Mouse (Mus musculus) thymus, postnatal 36 days (tissue): ENCODE measurements around the gene Trim68.
"Not testable (repeated sequence)": the region's sequence is repeated elsewhere in the genome, so short reads cannot be mapped to it uniquely, and the experiment has no call there.

Source experiments
- DNase-seq, 2 experiments: peaks; one replicate each; pipeline ENCODE4 v3.0.0; 2022; ENCODE audit warnings: mixed read lengths in 2 of 2

Trim68 gene

GRCm38 (mm10) chr7:102686944-102687501 lies at the start of gene Trim68:
TSS of gene Trim68 (minus strand) at chr7:102687327.
- peak; percentile 92 to 95 for DNase-seq

GRCm38 (mm10) chr7:102733793-102734192 lies 46.7 kb upstream of the Trim68 start:
- DNase-seq, result no peak

- no peak for DNase-seq
Observed at GRCm38 (mm10) chr7:102727391-102727790, 40.3 kb upstream of the Trim68 start, which contains the start of gene Olfr559. TSS of gene Olfr559 (minus strand) at chr7:102727491.

GRCm38 (mm10) chr7:102718970-102719369 lies 31.8 kb upstream of the Trim68 start, which contains the start of gene Olfr33:
TSS of gene Olfr33 (minus strand) at chr7:102719070.
- DNase-seq, result no peak

GRCm38 (mm10) chr7:102701915-102702314 lies 14.8 kb upstream of the Trim68 start, which contains the start of gene Olfr558:
TSS of gene Olfr558 (plus strand) at chr7:102702215.
- DNase-seq, result no peak

GRCm38 (mm10) chr7:102698461-102698860 lies 11.3 kb upstream of the Trim68 start:
- no peak for DNase-seq

- DNase-seq, result peak; percentile 11 to 15
Observed at GRCm38 (mm10) chr7:102695358-102696125, 8.4 kb upstream of the Trim68 start, which contains the start of gene Olfr557. TSS of gene Olfr557 (plus strand) at chr7:102695910.

- no peak for DNase-seq
Observed at GRCm38 (mm10) chr7:102681916-102682315, 5.2 kb downstream of the Trim68 start.

- no peak for DNase-seq
Observed at GRCm38 (mm10) chr7:102676225-102676624, 10.9 kb downstream of the Trim68 start.

- no peak for DNase-seq
Observed at GRCm38 (mm10) chr7:102665378-102665777, 21.7 kb downstream of the Trim68 start.

GRCm38 (mm10) chr7:102664599-102664998 lies 22.5 kb downstream of the Trim68 start, which contains the start of gene Olfr556:
TSS of gene Olfr556 (plus strand) at chr7:102664899.
- DNase-seq, result no peak

GRCm38 (mm10) chr7:102658523-102658922 lies 28.6 kb downstream of the Trim68 start, which contains the start of gene Olfr555:
TSS of gene Olfr555 (plus strand) at chr7:102658823.
- DNase-seq, result no peak

GRCm38 (mm10) chr7:102644945-102645344 lies 42.2 kb downstream of the Trim68 start:
- not testable (repeated sequence) for DNase-seq

GRCm38 (mm10) chr7:102638132-102638531 lies 49.0 kb downstream of the Trim68 start, which contains the start of gene Olfr554:
TSS of gene Olfr554 (plus strand) at chr7:102638432.
- DNase-seq, result no peak

GRCm38 (mm10) chr7:102636665-102637064 lies 50.5 kb downstream of the Trim68 start:
- DNase-seq, result peak in 1 of 2 experiments; percentile 23
